Mouse (Mus musculus): ENCODE data around the gene Gas6. TPM values are rescaled to one million over a fixed set of nuclear protein-coding genes. Genes with fewer than 3 reads are reported as not detected.

The Gas6 gene
- polyA plus RNA-seq, 1 experiment from 2014 or later = 18.0 TPM

GRCm38 (mm10) chr8:13451747-13452277, 42.5 kb downstream of the Gas6 start:
- ATAC-seq (ENCODE audit: low FRiP score, low read depth) = no peak
- H3K27me3 ChIP-seq = no peaks in the 10 kb centered on the region

GRCm38 (mm10) chr8:13448145-13448544, 46.1 kb downstream of the Gas6 start:
- H3K4me2 ChIP-seq (replicated peaks) = no peak overlapping the region
- WGBS = 66% methylated on average over 4 of the region's 4 CpGs
- H3K9me3 ChIP-seq = no peaks in the 10 kb centered on the region
- no peaks in the 10 kb centered on the region for H3K4me1 ChIP-seq
- H3K27ac ChIP-seq (replicated peaks) = no peak overlapping the region
- ATAC-seq (ENCODE audit: low FRiP score, low read depth) = no peak
- no peak overlapping the region for H3K9ac ChIP-seq (replicated peaks)
- no peak overlapping the region for H3K4me3 ChIP-seq
- H3K27me3 ChIP-seq = no peaks in the 10 kb centered on the region
- no peaks in the 10 kb centered on the region for H3K36me3 ChIP-seq

More at GRCm38 (mm10) chr8:13451747-13452277, 42.5 kb downstream of the Gas6 start:
- Histone ChIP-seq H3K9ac (replicated peaks) (no peak overlapping the region), H3K4me3 (no peak overlapping the region), H3K36me3 (no peaks in the 10 kb centered on the region), H3K9me3 (no peaks in the 10 kb centered on the region), H3K27ac (replicated peaks) (no peak overlapping the region), H3K4me1 (peaks cover 10% of the 10 kb centered on the region), H3K4me2 (replicated peaks) (no peak overlapping the region)
- WGBS = 72% methylated on average over 6 of the region's 6 CpGs

GRCm38 (mm10) chr8:13446456-13446855, 47.8 kb downstream of the Gas6 start:
- Histone ChIP-seq H3K36me3 (no peaks in the 10 kb centered on the region), H3K4me1 (no peaks in the 10 kb centered on the region), H3K9me3 (no peaks in the 10 kb centered on the region), H3K27ac (replicated peaks) (no peak overlapping the region), H3K4me3 (no peak overlapping the region), H3K9ac (replicated peaks) (no peak overlapping the region), H3K4me2 (replicated peaks) (no peak overlapping the region), H3K27me3 (no peaks in the 10 kb centered on the region)
- WGBS = 91% methylated on average over 6 of the region's 6 CpGs
- ATAC-seq (ENCODE audit: low FRiP score, low read depth) = no peak

- H3K27ac ChIP-seq (replicated peaks) = no peak overlapping the region
- no peak overlapping the region for H3K4me3 ChIP-seq
- 0 out of 2 replicates have a peak, but pooled peaks cover under 1% of the 10 kb centered on the region for H3K27me3 ChIP-seq
- H3K9ac ChIP-seq (replicated peaks) = no peak overlapping the region
- H3K4me2 ChIP-seq (replicated peaks) = no peak overlapping the region
- no peaks in the 10 kb centered on the region for H3K9me3 ChIP-seq
- WGBS = 88% methylated on average over 2 of the region's 2 CpGs
- no peaks in the 10 kb centered on the region for H3K4me1 ChIP-seq
- no peaks in the 10 kb centered on the region for H3K36me3 ChIP-seq
- no peak for ATAC-seq (ENCODE audit: low FRiP score, low read depth)
These were observed 52.1 kb downstream of the Gas6 start for GRCm38 (mm10) chr8:13442152-13442551.

- 79% methylated on average over 2 of the region's 2 CpGs for WGBS
- Histone ChIP-seq H3K9me3 (no peaks in the 10 kb centered on the region), H3K9ac (replicated peaks) (no peak overlapping the region), H3K36me3 (no peaks in the 10 kb centered on the region), H3K4me2 (replicated peaks) (no peak overlapping the region), H3K4me1 (peaks cover 9% of the 10 kb centered on the region; the same call in 1 of the 2 replicates), H3K27me3 (peaks cover 30% of the 10 kb centered on the region), H3K27ac (replicated peaks) (no peak overlapping the region), H3K4me3 (no peak overlapping the region)
- no peak for ATAC-seq (ENCODE audit: low FRiP score, low read depth)
These were observed 56.8 kb downstream of the Gas6 start for GRCm38 (mm10) chr8:13437531-13437930.

- H3K27me3 ChIP-seq = peaks cover 30% of the 10 kb centered on the region
- H3K4me1 ChIP-seq = peaks cover 9% of the 10 kb centered on the region; the same call in 1 of the 2 replicates
- H3K9me3 ChIP-seq = no peaks in the 10 kb centered on the region
- no peak overlapping the region for H3K4me2 ChIP-seq (replicated peaks)
- no peak overlapping the region for H3K27ac ChIP-seq (replicated peaks)
- no peak overlapping the region for H3K4me3 ChIP-seq
- no peak overlapping the region for H3K9ac ChIP-seq (replicated peaks)
- 4% methylated on average over 8 of the region's 8 CpGs for WGBS
- no peaks in the 10 kb centered on the region for H3K36me3 ChIP-seq
- no peak for ATAC-seq (ENCODE audit: low FRiP score, low read depth)
These were observed 58.2 kb downstream of the Gas6 start for GRCm38 (mm10) chr8:13436052-13436451.

GRCm38 (mm10) chr8:13434889-13435288, 59.4 kb downstream of the Gas6 start, which contains the start of gene Tmem255b:
Gene Tmem255b (plus strand): TSS chr8:13435189.
- H3K4me2 ChIP-seq (replicated peaks) = 0 out of 2 replicates have a peak within 1 kb of the TSS, but pooled peaks have one; percentile 1

GRCm38 (mm10) chr8:13433130-13433529, 61.2 kb downstream of the Gas6 start:
- H3K27me3 ChIP-seq = peaks cover 30% of the 10 kb centered on the region
- no peak overlapping the region for H3K4me2 ChIP-seq (replicated peaks)
- no peak overlapping the region for H3K4me3 ChIP-seq
- no peak overlapping the region for H3K9ac ChIP-seq (replicated peaks)
- H3K27ac ChIP-seq (replicated peaks) = no peak overlapping the region
- no peaks in the 10 kb centered on the region for H3K36me3 ChIP-seq
- no peaks in the 10 kb centered on the region for H3K9me3 ChIP-seq
- ATAC-seq (ENCODE audit: low FRiP score, low read depth) = no peak
- peaks cover 9% of the 10 kb centered on the region; the same call in 1 of the 2 replicates for H3K4me1 ChIP-seq
- 88% methylated on average over 5 of the region's 5 CpGs for WGBS

More at GRCm38 (mm10) chr8:13434889-13435288, 59.4 kb downstream of the Gas6 start, which contains the start of gene Tmem255b:
- WGBS = 18% methylated on average over 10 of the region's 10 CpGs
- peaks cover 9% of the 10 kb centered on the region; the same call in 1 of the 2 replicates for H3K4me1 ChIP-seq
- no peak within 1 kb of the TSS for H3K27ac ChIP-seq (replicated peaks)
- peaks cover 30% of the 10 kb centered on the region for H3K27me3 ChIP-seq
- H3K4me3 ChIP-seq = no peak within 1 kb of the TSS
- H3K9ac ChIP-seq (replicated peaks) = no peak within 1 kb of the TSS
- no peaks in the 10 kb centered on the region for H3K36me3 ChIP-seq
- no peaks in the 10 kb centered on the region for H3K9me3 ChIP-seq
- ATAC-seq (ENCODE audit: low FRiP score, low read depth) = no peak

GRCm38 (mm10) chr8:13430866-13431265, 63.4 kb downstream of the Gas6 start:
- Histone ChIP-seq H3K9me3 (no peaks in the 10 kb centered on the region), H3K27ac (replicated peaks) (no peak overlapping the region), H3K36me3 (no peaks in the 10 kb centered on the region), H3K9ac (replicated peaks) (no peak overlapping the region), H3K4me1 (peaks cover 9% of the 10 kb centered on the region; the same call in 1 of the 2 replicates), H3K4me2 (replicated peaks) (no peak overlapping the region), H3K4me3 (no peak overlapping the region), H3K27me3 (peaks cover 17% of the 10 kb centered on the region)
- ATAC-seq (ENCODE audit: low FRiP score, low read depth) = no peak

- H3K4me3 ChIP-seq = no peak overlapping the region
- ATAC-seq (ENCODE audit: low FRiP score, low read depth) = no peak
- WGBS = 88% methylated on average over 7 of the region's 7 CpGs
- H3K36me3 ChIP-seq = no peaks in the 10 kb centered on the region
- no peak overlapping the region for H3K9ac ChIP-seq (replicated peaks)
- peaks cover 13% of the 10 kb centered on the region for H3K27me3 ChIP-seq
- H3K4me2 ChIP-seq (replicated peaks) = no peak overlapping the region
- H3K9me3 ChIP-seq = no peaks in the 10 kb centered on the region
- H3K4me1 ChIP-seq = peaks cover 5% of the 10 kb centered on the region; the same call in 1 of the 2 replicates
- H3K27ac ChIP-seq (replicated peaks) = no peak overlapping the region
These were observed 63.9 kb downstream of the Gas6 start for GRCm38 (mm10) chr8:13430412-13430811.

GRCm38 (mm10) chr8:13428156-13428555, 66.1 kb downstream of the Gas6 start:
- H3K36me3 ChIP-seq = no peaks in the 10 kb centered on the region
- no peaks in the 10 kb centered on the region for H3K9me3 ChIP-seq
- 87% methylated on average over 9 of the region's 9 CpGs for WGBS
- H3K27me3 ChIP-seq = no peaks in the 10 kb centered on the region
- ATAC-seq (ENCODE audit: low FRiP score, low read depth) = no peak
- H3K9ac ChIP-seq (replicated peaks) = no peak overlapping the region
- H3K4me2 ChIP-seq (replicated peaks) = no peak overlapping the region
- no peak overlapping the region for H3K4me3 ChIP-seq
- H3K4me1 ChIP-seq = no peaks in the 10 kb centered on the region
- no peak overlapping the region for H3K27ac ChIP-seq (replicated peaks)

- Histone ChIP-seq H3K4me1 (no peaks in the 10 kb centered on the region), H3K36me3 (no peaks in the 10 kb centered on the region), H3K27ac (replicated peaks) (no peak overlapping the region), H3K27me3 (no peaks in the 10 kb centered on the region), H3K9ac (replicated peaks) (no peak overlapping the region), H3K4me3 (no peak overlapping the region), H3K9me3 (no peaks in the 10 kb centered on the region), H3K4me2 (replicated peaks) (no peak overlapping the region)
- no peak for ATAC-seq (ENCODE audit: low FRiP score, low read depth)
- WGBS = 72% methylated on average over 6 of the region's 6 CpGs
These were observed 66.9 kb downstream of the Gas6 start for GRCm38 (mm10) chr8:13427351-13427750.

- no peak overlapping the region for H3K4me3 ChIP-seq
- no peak overlapping the region for H3K27ac ChIP-seq (replicated peaks)
- 94% methylated on average over 6 of the region's 6 CpGs for WGBS
- no peaks in the 10 kb centered on the region for H3K4me1 ChIP-seq
- no peaks in the 10 kb centered on the region for H3K36me3 ChIP-seq
- ATAC-seq (ENCODE audit: low FRiP score, low read depth) = no peak
- H3K4me2 ChIP-seq (replicated peaks) = no peak overlapping the region
- H3K9me3 ChIP-seq = no peaks in the 10 kb centered on the region
- H3K27me3 ChIP-seq = no peaks in the 10 kb centered on the region
- no peak overlapping the region for H3K9ac ChIP-seq (replicated peaks)
These were observed 73.3 kb downstream of the Gas6 start for GRCm38 (mm10) chr8:13420970-13421369.

Measured in midbrain, embryonic 12.5 days (tissue).